Mouse (Mus musculus): Measurements from ENCODE around the gene Prim2.

Prim2 gene

GRCm38 (mm10) chr1:33551350-33551749, 118.2 kb downstream of the Prim2 start:
- no peak for DNase-seq (ENCODE audit: extremely low spot score, low spot score)

- DNase-seq (ENCODE audit: extremely low spot score, low spot score), result no peak
Measured at GRCm38 (mm10) chr1:33541708-33542107, 127.9 kb downstream of the Prim2 start.

DNA sequence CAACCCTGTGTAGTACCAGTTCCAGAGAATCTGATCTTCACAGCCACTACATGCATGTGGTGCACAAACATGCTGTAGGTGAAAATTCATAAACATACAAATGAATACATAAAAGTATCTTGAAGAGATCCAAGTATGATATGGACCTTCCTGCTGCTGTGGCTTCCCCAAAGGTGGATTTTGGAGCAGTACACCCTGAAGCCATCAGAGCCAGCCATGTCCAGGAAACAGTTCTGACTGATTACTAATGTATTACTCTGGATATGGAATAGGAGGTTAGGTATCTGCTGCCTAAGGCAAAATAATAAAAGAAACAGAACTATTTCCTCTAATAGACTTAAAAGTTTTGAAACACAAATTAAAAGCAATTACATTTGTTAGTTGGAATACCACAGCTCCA, 131.6 kb downstream of the Prim2 start:
- no peak for DNase-seq (ENCODE audit: extremely low spot score, low spot score)

GRCm38 (mm10) chr1:33536272-33537004, 133.2 kb downstream of the Prim2 start:
- no peak for DNase-seq (ENCODE audit: extremely low spot score, low spot score)

DNA sequence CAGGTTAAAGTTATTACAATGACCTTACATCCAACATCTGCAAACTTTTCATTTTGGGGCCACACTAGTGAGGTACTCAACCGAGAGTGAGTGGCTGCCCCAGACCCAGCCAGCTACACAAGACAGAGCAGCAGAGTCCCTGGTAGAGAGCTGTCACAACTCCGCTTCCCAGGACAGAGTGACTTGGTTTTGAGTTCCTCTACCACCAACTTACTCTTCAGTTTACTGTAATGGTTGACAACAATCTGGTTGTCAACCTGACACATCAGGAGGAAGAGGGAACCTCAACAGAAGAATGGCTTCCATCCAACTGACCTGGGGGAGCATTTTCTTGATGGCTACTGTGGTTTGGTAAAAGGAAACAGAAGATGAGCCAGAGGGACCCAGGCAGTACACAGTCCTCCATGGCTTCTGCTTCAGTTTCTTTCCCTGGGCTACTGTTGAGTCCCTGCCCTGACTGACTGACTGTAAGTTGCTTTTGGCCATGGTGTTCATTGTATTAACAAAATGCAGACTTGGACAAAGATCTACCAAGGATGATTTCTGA, 134.4 kb downstream of the Prim2 start:
- DNase-seq (ENCODE audit: extremely low spot score, low spot score), result no peak

GRCm38 (mm10) chr1:33531860-33532259, 137.7 kb downstream of the Prim2 start:
- no peak for DNase-seq (ENCODE audit: extremely low spot score, low spot score)

- no peak for DNase-seq (ENCODE audit: extremely low spot score, low spot score)
Measured at GRCm38 (mm10) chr1:33531097-33531856, 138.3 kb downstream of the Prim2 start.

DNA sequence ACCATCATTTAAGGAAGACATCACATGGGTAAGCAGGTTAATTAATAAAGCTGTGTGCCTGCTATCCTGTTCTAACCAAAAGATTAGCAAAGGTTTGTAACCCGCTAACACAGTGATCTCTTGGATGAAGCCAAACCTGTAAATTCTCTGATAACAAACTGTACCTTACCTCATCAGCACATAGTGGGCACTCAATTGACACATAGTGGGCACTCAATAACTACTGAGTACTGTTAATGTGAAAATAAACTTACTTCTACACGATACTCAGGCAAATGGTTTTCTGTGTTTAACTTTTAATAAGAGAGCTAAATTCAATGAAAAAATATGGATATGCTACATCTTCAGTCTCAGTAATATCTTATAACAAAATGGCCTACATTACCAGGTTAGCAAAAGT, 139.1 kb downstream of the Prim2 start:
- no peak for DNase-seq (ENCODE audit: extremely low spot score, low spot score)

DNA sequence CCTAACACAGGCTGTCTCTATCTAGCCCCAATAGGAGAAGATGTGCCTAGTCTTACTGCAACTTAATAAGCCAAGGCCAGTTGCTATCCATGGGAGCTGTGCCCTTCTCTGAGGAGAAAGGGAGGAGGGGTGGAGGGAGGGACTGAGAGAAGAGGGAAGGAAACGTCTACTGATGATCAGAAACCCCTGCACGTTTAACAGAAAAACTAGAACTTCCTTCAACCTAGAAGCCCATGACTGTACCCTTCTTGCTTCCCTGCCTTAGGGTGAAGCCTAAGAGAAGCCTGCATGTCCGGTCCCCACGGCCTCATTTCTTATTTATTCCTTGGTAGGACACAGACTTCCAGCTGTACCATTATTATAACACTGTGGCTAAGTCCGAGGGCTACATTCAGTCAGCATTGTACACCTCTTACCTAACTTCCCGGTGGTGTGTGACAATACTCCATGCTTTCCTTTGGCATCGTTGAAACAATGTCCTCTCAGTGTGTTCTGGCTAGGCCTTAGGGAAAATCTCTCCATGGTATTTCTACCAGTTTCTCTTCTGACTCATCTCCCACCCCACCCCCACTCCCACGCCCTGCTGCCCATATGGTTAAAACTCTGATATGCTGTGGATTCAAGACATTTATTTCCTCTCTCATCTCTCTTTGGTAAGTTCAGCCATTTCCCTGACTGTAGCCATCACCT, 139.9 kb downstream of the Prim2 start:
- no peak for DNase-seq (ENCODE audit: extremely low spot score, low spot score)

DNA sequence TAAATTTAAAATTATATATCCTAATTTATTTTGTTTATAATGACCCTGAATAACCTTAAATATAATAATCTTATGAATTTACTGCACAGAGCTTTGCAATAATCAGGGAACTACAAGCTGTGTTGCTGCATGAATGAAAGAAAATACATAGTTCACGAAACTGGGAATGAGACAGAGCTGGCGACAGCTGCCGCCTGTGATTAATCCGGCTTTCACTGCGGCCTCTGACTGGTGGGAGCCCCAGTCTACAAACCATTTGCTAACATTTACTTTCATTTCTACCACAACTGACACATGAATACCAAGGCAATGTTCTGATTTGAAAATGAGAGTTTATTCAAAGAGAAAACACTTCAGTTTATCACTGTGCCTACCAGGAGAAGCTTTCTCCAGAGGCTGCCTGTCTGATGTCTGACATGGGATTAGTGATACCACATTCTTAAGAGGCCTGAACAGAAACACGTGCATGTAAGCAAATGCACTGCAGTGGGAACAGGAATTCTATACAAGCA, 142.2 kb downstream of the Prim2 start:
- no peak for DNase-seq (ENCODE audit: extremely low spot score, low spot score)

DNA sequence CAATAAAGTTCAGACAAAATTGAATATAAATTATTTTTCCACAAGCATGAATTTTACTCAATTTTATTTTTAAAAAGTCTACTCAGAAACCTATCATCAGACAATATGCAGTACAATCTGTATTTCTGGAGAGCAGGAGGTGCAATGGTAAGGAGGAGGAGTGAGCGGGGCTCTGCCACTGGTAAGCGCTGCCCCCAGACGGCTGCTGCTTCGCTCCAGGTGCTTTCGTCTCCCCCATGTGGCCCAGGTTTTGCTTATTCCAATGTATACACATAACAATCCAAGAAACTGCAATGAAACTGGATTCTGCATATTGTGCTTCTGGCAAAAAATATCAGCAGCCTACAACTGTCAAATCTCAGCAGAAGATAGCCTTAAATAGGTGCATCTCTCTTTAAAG, 146.4 kb downstream of the Prim2 start:
- no peak for DNase-seq (ENCODE audit: extremely low spot score, low spot score)

DNA sequence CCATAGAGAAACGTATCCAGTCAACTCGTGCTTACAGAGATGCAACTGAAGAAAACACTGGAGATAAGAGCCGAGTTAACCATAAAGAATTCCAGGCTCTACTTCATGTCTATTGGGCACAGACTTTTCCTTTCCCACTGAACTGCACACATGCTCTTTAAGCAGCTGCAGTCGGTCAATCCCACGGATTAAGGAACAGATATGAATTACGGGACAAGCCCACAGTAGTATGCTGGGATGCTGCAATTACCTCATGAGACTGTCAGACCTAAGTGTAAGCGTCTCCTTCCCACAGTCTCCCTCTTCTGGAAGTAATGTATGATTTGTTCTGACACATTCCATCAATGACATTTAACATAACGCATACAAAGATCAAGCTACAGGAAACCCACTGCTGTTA, 154.5 kb downstream of the Prim2 start:
- no peak for DNase-seq (ENCODE audit: extremely low spot score, low spot score)

DNA sequence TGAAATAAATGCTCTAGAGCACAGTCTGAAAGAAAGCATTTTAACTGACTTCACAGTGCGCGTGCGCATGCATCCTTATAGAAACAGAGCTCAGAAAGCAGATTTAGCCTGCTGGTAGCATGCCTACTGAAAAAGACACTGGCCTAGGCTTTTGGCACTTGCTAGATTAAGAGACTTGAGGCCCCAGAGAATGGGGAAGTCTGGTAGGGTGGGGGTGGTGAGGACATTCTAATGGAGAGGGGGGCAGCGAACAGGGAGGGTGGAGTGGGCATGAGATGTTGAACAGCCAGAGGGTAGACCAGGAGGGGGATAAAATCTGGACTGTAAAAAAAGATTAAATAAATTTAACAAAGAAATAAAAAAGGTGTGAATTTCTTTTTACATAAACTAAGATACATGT, 158.3 kb downstream of the Prim2 start:
- DNase-seq (ENCODE audit: extremely low spot score, low spot score), result no peak

DNA sequence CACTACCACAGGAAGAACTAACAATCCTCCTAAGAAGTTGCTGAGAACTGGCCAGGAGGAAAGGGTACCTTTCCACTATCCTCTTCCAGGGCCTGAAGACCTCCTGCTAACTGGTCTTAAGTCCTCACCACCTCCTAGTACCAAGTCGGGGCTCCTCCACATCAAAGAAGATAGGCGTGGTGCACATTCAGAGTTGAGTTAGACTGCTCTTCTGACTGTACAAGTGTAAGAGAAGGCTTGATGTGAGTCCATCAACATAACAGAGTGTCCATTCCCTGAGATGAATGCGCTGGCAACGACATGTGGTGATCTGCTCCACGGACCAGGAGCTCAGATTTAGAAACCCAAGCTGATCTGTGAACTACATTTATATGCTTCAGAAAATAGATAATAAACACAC, 165.2 kb downstream of the Prim2 start:
- no peak for DNase-seq (ENCODE audit: extremely low spot score, low spot score)

DNA sequence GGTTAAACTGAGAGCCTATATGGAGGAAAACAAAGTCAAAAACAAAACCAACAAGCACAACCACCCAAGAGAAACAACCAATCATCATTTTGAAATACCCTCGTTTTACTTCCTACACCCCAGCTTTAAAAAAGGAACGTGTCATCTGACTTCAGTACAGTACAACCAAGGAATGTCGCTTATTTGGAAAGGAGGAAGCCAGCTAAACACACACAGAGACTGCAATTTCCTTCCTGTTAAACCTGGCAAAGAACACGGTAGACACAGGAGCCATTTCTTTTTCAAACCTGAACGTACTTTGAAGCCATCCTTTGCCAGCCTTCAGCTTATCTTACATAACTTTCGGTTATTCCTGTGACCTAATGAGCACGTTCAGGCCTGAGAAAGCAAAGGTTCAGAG, 166.7 kb downstream of the Prim2 start:
- no peak for DNase-seq (ENCODE audit: extremely low spot score, low spot score)

- no peak for DNase-seq (ENCODE audit: extremely low spot score, low spot score)
Measured at GRCm38 (mm10) chr1:33502298-33502697, 167.3 kb downstream of the Prim2 start.

GRCm38 (mm10) chr1:33500111-33500510, 169.5 kb downstream of the Prim2 start:
- DNase-seq (ENCODE audit: extremely low spot score, low spot score), result no peak

DNA sequence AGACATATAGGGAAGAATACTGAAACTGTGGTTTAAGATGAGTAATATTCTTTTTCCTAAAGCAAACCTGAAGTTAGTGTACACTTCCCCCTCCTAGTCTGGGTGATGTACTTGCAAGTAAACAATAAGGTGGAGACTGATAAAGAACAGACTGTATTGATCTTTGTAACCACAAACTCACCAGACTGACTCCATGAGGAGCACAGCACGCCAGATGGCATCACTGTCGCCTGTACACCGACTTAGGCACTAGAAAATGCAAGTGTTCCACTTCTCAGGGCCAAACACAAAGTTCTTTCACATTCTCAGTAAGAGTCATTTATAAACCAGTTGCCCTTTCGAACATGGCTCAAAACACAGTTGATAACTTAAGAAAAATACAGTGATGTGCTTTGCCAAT, 170.0 kb downstream of the Prim2 start:
- DNase-seq (ENCODE audit: extremely low spot score, low spot score), result no peak

- no peak for DNase-seq (ENCODE audit: extremely low spot score, low spot score)
Measured at GRCm38 (mm10) chr1:33496128-33496527, 173.5 kb downstream of the Prim2 start.

DNA sequence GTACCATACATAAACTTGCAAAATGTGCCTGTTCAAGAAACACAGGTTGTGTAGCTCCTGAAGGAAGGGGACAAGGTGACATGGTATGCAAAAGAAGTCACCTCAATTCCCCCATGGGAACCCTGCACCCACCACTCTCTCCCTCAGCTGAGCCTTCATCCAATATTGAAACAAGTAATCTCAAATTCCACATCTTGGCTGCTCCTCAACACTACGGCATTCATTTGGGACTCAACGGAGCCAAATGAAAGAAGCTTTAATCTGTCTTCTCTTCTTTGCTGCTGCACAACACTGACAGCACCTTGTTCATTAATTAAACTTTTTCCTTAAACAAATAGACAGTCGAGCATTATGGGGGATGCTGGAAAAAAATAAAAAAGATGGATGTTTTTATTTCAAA, 174.0 kb downstream of the Prim2 start:
- no peak for DNase-seq (ENCODE audit: extremely low spot score, low spot score)

DNA sequence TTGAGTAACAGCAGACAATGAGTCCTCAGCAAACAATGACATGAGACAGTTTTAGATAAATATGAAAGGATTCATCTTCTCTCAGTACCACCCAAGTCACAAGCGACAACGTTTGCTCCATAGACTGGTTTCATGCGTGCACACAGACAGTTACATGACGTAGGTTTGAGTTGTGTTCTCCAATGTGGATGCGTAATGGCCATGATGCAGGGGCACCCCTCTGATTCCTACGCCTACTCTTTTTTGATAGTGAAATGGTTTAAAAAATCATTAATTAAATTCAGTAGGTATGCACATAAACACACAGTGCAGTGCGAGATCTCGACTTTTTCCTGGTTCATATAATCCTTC, 174.4 kb downstream of the Prim2 start:
- no peak for DNase-seq (ENCODE audit: extremely low spot score, low spot score)
